Mouse (Mus musculus): ENCODE results near the gene Tbl1xr1. TPM values are rescaled to one million over a fixed set of nuclear protein-coding genes. Genes with fewer than 3 reads are reported as not detected.
A peak's percentile ranks its signal among the peaks of the same experiment; 100 is the strongest.

Tbl1xr1 gene
- polyA plus RNA-seq, 1 experiment from 2014 or later = 23.0 TPM

DNA sequence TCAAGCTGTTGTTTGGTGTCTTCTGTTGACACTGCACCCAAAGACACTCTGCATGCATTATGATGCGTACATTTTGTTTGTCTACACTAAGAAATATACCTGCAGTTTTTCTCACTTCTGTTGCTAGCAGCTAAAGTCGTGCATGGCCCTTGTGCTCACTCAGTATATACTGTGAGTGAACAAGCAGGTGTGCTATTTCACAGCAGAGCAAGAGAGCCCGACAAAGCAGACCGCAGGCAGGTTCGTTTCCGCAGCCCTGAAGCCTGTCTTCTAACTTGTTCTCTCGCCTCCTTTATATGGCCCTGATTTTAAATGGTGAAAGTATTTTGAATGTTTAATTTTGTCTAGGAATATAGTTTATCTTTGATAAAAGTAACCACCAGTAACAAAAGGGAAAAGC is 57.2 kb downstream of the Tbl1xr1 start:
- no peak for DNase-seq (ENCODE audit: low spot score)
- Histone ChIP-seq H3K4me3 (no peak overlapping the region), H3K9me3 (no peaks in the 10 kb centered on the region), H3K27me3 (replicated peaks; ENCODE audit: low read depth, poor library complexity, severe bottlenecking) (no peaks in the 10 kb centered on the region), H3K4me1 (no peaks in the 10 kb centered on the region), H3K27ac (replicated peaks) (no peak overlapping the region), H3K36me3 (replicated peaks) (peaks cover 1% of the 10 kb centered on the region; the same call in 1 of the 2 replicates)
- 94% methylated on average over 7 of the region's 7 CpGs for WGBS

DNA sequence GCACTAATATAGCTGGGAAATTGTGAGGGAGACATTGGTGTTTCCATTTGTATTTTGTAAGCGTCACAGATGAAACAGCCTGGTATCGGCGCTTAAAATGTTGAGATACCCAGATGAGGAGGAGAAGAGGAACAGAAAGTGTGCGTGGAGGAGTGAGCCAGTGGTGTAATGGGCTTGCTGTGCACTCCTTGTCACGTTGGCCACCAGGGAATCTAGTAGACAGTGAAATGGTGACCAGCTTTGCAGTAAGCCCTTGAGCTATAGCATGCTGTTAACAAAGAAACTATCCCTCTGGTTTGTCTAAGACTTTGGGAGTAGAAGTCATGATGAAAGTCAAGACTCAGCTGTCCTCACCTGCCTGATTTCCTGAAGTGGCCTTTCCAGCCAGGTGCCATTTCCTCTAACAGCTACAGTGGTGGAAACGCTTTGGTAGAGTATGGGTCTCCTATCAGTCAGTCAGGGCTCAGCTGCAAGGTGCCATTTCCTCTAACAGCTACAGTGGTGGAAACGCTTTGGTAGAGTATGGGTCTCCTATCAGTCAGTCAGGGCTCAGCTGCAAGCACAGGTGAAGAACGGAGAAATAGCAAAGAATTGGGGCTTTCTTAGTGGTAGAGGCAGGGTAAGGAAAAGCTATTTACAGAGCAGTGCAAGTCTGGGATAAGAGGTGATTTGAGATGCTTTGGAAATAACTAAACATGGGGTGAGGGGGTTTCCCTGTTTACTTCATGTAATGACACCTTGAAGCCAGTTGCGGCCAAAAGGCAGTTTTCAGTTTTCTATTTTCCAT is 61.5 kb downstream of the Tbl1xr1 start:
- no peak overlapping the region for H3K4me3 ChIP-seq
- no peak for DNase-seq (ENCODE audit: low spot score)
- no peaks in the 10 kb centered on the region for H3K9me3 ChIP-seq
- WGBS = 89% methylated on average over 9 of the region's 9 CpGs
- H3K27ac ChIP-seq (replicated peaks) = no peak overlapping the region
- 0 out of 2 replicates have a peak, but pooled peaks cover 3% of the 10 kb centered on the region for H3K4me1 ChIP-seq
- no peaks in the 10 kb centered on the region for H3K36me3 ChIP-seq (replicated peaks)
- H3K27me3 ChIP-seq (replicated peaks; ENCODE audit: low read depth, poor library complexity, severe bottlenecking) = no peaks in the 10 kb centered on the region

GRCm38 (mm10) chr3:22138580-22139099 is 62.2 kb downstream of the Tbl1xr1 start:
- Histone ChIP-seq H3K27me3 (replicated peaks; ENCODE audit: low read depth, poor library complexity, severe bottlenecking) (no peaks in the 10 kb centered on the region), H3K36me3 (replicated peaks) (no peaks in the 10 kb centered on the region), H3K9me3 (no peaks in the 10 kb centered on the region), H3K27ac (replicated peaks) (no peak overlapping the region), H3K4me3 (no peak overlapping the region), H3K4me1 (0 out of 2 replicates have a peak, but pooled peaks cover 3% of the 10 kb centered on the region)
- WGBS = 92% methylated on average over 2 of the region's 2 CpGs
- no peak for DNase-seq (ENCODE audit: low spot score)

- DNase-seq (ENCODE audit: low spot score) = no peak
- Histone ChIP-seq H3K9me3 (no peaks in the 10 kb centered on the region), H3K4me3 (no peak overlapping the region), H3K36me3 (replicated peaks) (no peaks in the 10 kb centered on the region), H3K27ac (replicated peaks) (no peak overlapping the region), H3K27me3 (replicated peaks; ENCODE audit: low read depth, poor library complexity, severe bottlenecking) (no peaks in the 10 kb centered on the region), H3K4me1 (0 out of 2 replicates have a peak, but pooled peaks cover 3% of the 10 kb centered on the region)
- WGBS = 82% methylated on average over 3 of the region's 3 CpGs
These were observed 63.7 kb downstream of the Tbl1xr1 start for GRCm38 (mm10) chr3:22140111-22140658.

GRCm38 (mm10) chr3:22141984-22142719 is 65.7 kb downstream of the Tbl1xr1 start:
- 0 out of 2 replicates have a peak, but pooled peaks cover 3% of the 10 kb centered on the region for H3K4me1 ChIP-seq
- DNase-seq (ENCODE audit: low spot score) = no peak
- no peak overlapping the region for H3K4me3 ChIP-seq
- no peak overlapping the region for H3K27ac ChIP-seq (replicated peaks)
- 90% methylated on average over 6 of the region's 6 CpGs for WGBS
- H3K9me3 ChIP-seq = no peaks in the 10 kb centered on the region
- no peaks in the 10 kb centered on the region for H3K27me3 ChIP-seq (replicated peaks; ENCODE audit: low read depth, poor library complexity, severe bottlenecking)
- no peaks in the 10 kb centered on the region; the same call in 1 of the 2 replicates for H3K36me3 ChIP-seq (replicated peaks)

GRCm38 (mm10) chr3:22142846-22143641 is 66.6 kb downstream of the Tbl1xr1 start:
- DNase-seq (ENCODE audit: low spot score) = peak; percentile 15
- no peak overlapping the region for H3K4me3 ChIP-seq
- WGBS = 82% methylated on average over 5 of the region's 5 CpGs
- H3K27ac ChIP-seq (replicated peaks) = no peak overlapping the region
- H3K36me3 ChIP-seq (replicated peaks) = no peaks in the 10 kb centered on the region; the same call in 1 of the 2 replicates
- no peaks in the 10 kb centered on the region for H3K9me3 ChIP-seq
- H3K27me3 ChIP-seq (replicated peaks; ENCODE audit: low read depth, poor library complexity, severe bottlenecking) = no peaks in the 10 kb centered on the region
- 0 out of 2 replicates have a peak, but pooled peaks cover 3% of the 10 kb centered on the region for H3K4me1 ChIP-seq

- 95% methylated on average over 2 of the region's 2 CpGs for WGBS
- H3K4me3 ChIP-seq = no peak overlapping the region
- no peaks in the 10 kb centered on the region; the same call in 1 of the 2 replicates for H3K36me3 ChIP-seq (replicated peaks)
These were observed 67.8 kb downstream of the Tbl1xr1 start for GRCm38 (mm10) chr3:22144255-22144654.

DNA sequence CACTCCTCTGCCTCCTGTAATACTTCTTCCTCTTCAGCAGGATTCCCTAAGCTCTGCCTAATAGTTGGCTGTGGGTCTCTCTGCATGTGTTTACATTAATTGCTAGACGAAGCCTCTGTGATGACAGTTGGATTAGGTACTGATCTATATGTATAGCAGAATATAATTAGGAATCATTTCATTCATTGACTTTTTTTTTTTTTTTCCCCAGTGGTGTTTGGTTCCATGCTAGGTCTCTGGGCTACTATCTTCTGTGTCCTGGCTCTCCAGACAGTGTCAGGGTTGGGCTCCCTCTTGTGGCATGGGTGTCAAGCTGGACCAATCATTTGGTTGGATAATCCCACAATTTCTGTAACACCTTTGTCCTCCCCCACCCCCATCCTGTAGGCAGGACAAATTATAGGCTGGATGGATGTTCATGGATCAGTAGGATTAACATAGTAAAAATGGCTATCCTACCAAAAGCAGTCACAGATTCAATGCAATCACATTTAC is 71.0 kb downstream of the Tbl1xr1 start:
- 74% methylated on average over 1 of the region's 1 CpGs for WGBS
- Histone ChIP-seq H3K27me3 (replicated peaks; ENCODE audit: low read depth, poor library complexity, severe bottlenecking) (no peaks in the 10 kb centered on the region), H3K4me1 (no peaks in the 10 kb centered on the region), H3K9me3 (no peaks in the 10 kb centered on the region), H3K27ac (replicated peaks) (no peak overlapping the region), H3K36me3 (replicated peaks) (peaks cover 5% of the 10 kb centered on the region), H3K4me3 (no peak overlapping the region)
- DNase-seq (ENCODE audit: low spot score) = no peak

More at GRCm38 (mm10) chr3:22144255-22144654, 67.8 kb downstream of the Tbl1xr1 start:
- Histone ChIP-seq H3K9me3 (no peaks in the 10 kb centered on the region), H3K4me1 (0 out of 2 replicates have a peak, but pooled peaks cover 3% of the 10 kb centered on the region), H3K27me3 (replicated peaks; ENCODE audit: low read depth, poor library complexity, severe bottlenecking) (no peaks in the 10 kb centered on the region), H3K27ac (replicated peaks) (no peak overlapping the region)
- no peak for DNase-seq (ENCODE audit: low spot score)

DNA sequence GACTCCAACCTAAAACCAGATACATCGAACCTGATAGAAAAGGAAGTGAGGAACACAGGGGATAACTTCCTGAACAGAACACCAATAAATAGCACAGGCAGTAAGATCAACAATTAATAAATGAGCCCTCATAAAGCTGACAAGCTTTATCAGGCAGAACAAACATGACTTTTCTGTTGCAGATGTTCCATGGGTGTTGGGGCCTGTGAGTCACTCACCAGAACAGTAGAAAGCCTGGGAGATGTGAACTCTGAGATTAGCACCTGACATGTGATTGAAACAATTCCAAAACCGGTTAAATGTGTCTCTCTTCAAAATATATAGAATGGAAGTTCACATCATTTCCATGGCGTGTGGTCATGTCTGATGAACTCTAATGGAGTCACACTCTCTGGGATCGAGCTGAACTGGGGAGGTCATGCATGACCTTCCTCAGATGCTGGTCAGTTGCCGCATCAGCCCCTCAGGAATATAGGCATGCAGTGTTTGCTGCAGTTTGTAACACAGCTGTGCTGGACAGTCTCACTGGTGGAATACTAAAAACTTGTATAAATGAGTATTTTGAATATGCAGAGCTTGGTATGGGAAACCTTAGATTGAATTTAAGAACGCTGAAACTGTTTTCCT is 72.0 kb downstream of the Tbl1xr1 start:
- no peaks in the 10 kb centered on the region for H3K4me1 ChIP-seq
- no peaks in the 10 kb centered on the region for H3K9me3 ChIP-seq
- H3K36me3 ChIP-seq (replicated peaks) = peaks cover 6% of the 10 kb centered on the region
- no peaks in the 10 kb centered on the region for H3K27me3 ChIP-seq (replicated peaks; ENCODE audit: low read depth, poor library complexity, severe bottlenecking)
- no peak overlapping the region for H3K27ac ChIP-seq (replicated peaks)
- WGBS = 94% methylated on average over 6 of the region's 6 CpGs
- H3K4me3 ChIP-seq = no peak overlapping the region
- no peak for DNase-seq (ENCODE audit: low spot score)

DNA sequence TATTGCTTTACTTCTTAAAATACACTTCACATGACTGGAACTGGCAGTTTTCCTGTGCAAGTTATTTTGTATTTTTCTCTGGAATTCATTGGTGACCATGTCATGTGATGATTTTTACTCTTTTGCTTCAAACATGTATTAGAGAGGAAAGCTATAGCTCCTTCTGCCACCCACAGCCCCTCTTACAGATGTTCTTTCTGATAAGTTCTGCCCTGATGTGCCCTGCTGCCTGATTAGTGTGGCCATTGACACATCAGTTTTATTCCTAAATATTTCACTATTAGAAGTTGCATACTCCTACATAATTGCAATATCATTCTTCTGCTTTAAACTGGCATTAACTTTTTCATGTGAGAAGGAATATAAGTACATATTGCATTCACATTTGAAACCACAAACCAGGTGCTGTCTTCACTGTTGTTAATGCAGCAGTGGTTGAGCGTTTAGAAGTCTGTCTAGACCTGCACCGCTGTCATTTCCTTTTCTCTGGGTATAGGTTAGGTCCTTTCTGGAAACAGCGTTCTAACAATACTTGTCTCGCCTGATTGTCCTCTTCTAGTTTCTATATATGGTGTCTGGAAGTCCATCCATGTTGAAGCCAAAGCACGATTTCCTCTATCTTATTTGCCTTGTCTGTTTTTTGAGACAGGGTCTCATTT is 74.5 kb downstream of the Tbl1xr1 start:
- no peak overlapping the region for H3K27ac ChIP-seq (replicated peaks)
- H3K36me3 ChIP-seq (replicated peaks) = peaks cover 12% of the 10 kb centered on the region
- no peaks in the 10 kb centered on the region for H3K4me1 ChIP-seq
- no peak for DNase-seq (ENCODE audit: low spot score)
- 93% methylated on average over 5 of the region's 5 CpGs for WGBS
- H3K4me3 ChIP-seq = no peak overlapping the region
- H3K27me3 ChIP-seq (replicated peaks; ENCODE audit: low read depth, poor library complexity, severe bottlenecking) = no peaks in the 10 kb centered on the region
- H3K9me3 ChIP-seq = no peaks in the 10 kb centered on the region

GRCm38 (mm10) chr3:22152773-22153172 is 76.3 kb downstream of the Tbl1xr1 start:
- no peak overlapping the region for H3K4me3 ChIP-seq

More at GRCm38 (mm10) chr3:22152773-22153172, 76.3 kb downstream of the Tbl1xr1 start:
- peaks cover 17% of the 10 kb centered on the region; the same call in 1 of the 2 replicates for H3K9me3 ChIP-seq
- no peak for DNase-seq (ENCODE audit: low spot score)
- H3K4me1 ChIP-seq = no peaks in the 10 kb centered on the region
- no peak overlapping the region for H3K27ac ChIP-seq (replicated peaks)
- 90% methylated on average over 1 of the region's 1 CpGs for WGBS
- peaks cover 24% of the 10 kb centered on the region for H3K36me3 ChIP-seq (replicated peaks)
- no peaks in the 10 kb centered on the region for H3K27me3 ChIP-seq (replicated peaks; ENCODE audit: low read depth, poor library complexity, severe bottlenecking)

Data from embryonic facial prominence, embryonic 10.5 days (tissue).